Mouse (Mus musculus): Measurements from ENCODE around the gene Prkce.

DNA sequence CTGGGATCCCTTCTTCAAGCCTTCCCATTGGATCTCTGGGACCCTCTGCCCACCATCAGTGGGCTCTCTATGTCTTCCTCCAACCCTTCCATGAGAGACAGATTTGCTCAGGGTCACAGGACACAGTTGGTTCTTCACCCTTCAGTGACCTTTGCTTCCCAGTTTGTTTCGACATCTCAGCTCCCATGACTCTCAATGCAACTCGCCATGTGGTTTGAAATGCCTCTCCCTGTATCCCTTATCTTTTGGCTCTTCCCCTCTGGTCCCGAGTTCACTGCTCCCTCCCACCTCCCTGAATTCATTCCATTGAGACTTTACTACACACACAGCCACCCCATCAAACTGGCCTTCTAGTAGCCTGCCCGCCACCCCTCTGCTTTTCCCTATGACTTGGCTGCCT is 509.3 kb downstream of the Prkce start:
- no peak for TF ChIP-seq POLR2A (IDR thresholded peaks at IDR 0.05; ENCODE audit: low read depth, low read length)
- no peak for TF ChIP-seq CTCF (IDR thresholded peaks at IDR 0.05; ENCODE audit: borderline replicate concordance, insufficient read depth, low read length)
